Mouse (Mus musculus): ENCODE results near the gene Ckap5. TPM values are rescaled to one million over a fixed set of nuclear protein-coding genes. Genes with fewer than 3 reads are reported as not detected.

Gene Ckap5
- polyA plus RNA-seq, 1 experiment from 2014 or later: 44.0 TPM

DNA sequence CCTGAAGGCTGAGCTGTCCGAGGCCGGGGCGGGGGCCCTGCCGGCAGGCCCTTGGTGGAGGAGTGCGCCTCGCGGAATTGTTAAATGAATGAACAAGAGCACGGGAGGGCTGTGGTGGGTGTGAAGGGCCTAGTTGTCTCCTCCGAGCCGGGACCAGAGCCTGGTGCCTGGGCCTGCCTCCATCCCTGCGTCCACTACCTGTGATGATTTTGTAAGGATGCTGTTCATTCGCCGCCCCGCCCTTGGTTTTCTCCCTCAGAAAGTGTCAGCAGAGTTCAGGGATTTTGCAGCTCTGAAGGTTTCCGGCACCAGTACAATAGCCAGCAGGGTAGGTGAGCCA is 555 bp downstream of the Ckap5 start:
- Histone ChIP-seq H3K4me3 (replicated peaks; ENCODE audit: low read depth, low read length) (peak overlapping the region; percentile 100), H3K9ac (ENCODE audit: low read depth, low read length) (peak overlapping the region; percentile 98), H3K27ac (peak overlapping the region; percentile 86), H3K36me3 (ENCODE audit: insufficient read depth, low read length) (no peaks in the 10 kb centered on the region), H3K9me3 (replicated peaks; ENCODE audit: low read length) (no peaks in the 10 kb centered on the region), H3K4me2 (ENCODE audit: low read length) (peak overlapping the region; percentile 76), H3K27me3 (ENCODE audit: insufficient read depth, low read length) (no peaks in the 10 kb centered on the region), H3K4me1 (replicated peaks; ENCODE audit: insufficient read depth, low read length) (no peaks in the 10 kb centered on the region)
- DNase-seq (ENCODE audit: low spot score) (peak; percentile 58), ATAC-seq (replicated peaks; ENCODE audit: low FRiP score, low read depth) (no peak; the same call in none of the 2 replicates)
- WGBS: 0% methylated on average over 15 of the region's 15 CpGs
- TF ChIP-seq CTCF (IDR thresholded peaks at IDR 0.05; ENCODE audit: low read depth): no peak

DNA sequence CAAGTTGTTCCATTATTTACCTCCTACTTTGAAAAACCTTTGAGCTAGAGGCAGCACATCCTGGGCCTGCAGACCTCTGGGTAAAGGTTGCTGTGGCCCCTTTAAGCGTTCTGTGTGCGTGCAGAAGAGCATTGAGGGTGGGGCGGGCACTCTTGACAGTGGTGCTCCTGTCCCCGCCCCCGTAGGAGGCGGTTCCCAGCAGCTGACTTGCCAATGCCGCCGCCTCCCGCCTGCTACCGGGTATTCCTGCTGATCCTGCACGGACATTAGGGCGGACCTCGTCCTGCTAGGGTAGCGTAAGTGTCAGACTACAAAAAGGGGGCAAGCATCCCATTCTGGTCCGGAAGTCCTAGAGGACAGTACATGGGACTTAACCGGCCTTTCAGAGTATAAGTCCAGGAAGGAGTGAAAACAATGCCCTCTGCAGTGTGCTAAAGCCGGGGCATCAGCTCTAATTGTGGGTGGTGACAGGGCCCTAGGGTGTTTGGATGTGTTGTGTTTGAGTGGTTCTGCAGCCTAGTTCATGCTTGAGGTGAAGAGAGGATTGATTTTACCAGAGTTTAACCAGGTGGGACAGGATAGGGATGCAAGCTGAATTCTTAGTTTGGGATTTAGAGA is 11.1 kb downstream of the Ckap5 start:
- no peaks in the 10 kb centered on the region for H3K27me3 ChIP-seq (ENCODE audit: insufficient read depth, low read length)
- DNase-seq (ENCODE audit: low spot score) (peak; percentile 95), ATAC-seq (replicated peaks; ENCODE audit: low FRiP score, low read depth) (peak; percentile 96)
- no peaks in the 10 kb centered on the region for H3K9me3 ChIP-seq (replicated peaks; ENCODE audit: low read length)
- H3K9ac ChIP-seq (ENCODE audit: low read depth, low read length): peak overlapping the region; percentile 50; the same call in 1 of the 2 replicates
- no peaks in the 10 kb centered on the region for H3K36me3 ChIP-seq (ENCODE audit: insufficient read depth, low read length)
- H3K4me2 ChIP-seq (ENCODE audit: low read length): peak overlapping the region; percentile 57
- WGBS: 3% methylated on average over 17 of the region's 17 CpGs
- H3K4me3 ChIP-seq (replicated peaks; ENCODE audit: low read depth, low read length): peak overlapping the region; percentile 29
- H3K4me1 ChIP-seq (replicated peaks; ENCODE audit: insufficient read depth, low read length): no peaks in the 10 kb centered on the region
- TF ChIP-seq CTCF (IDR thresholded peaks at IDR 0.05; ENCODE audit: low read depth): peak; percentile 38
- 0 out of 2 replicates have a peak overlapping the region, but pooled peaks have one; percentile 25 for H3K27ac ChIP-seq

DNA sequence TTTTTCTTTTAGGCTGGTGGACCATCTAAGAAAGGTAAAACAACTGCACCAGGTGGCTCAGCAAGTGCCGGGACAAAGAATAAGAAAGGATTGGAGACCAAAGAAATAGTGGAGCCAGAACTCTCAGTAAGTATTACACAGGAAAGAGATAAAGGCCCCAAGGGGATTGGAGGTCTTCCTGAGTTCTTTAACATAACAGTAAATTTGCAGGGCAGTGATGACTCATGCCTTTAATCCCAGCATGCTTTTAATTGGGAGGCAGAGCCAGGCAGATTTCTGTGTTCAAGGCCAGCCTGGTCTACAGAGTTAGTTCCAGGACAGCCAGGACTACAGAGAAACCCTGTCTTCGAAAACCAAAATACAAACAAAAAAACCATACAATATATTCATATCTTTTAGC is 41.6 kb downstream of the Ckap5 start:
- Histone ChIP-seq H3K27me3 (ENCODE audit: insufficient read depth, low read length) (no peaks in the 10 kb centered on the region), H3K27ac (no peak overlapping the region), H3K4me1 (replicated peaks; ENCODE audit: insufficient read depth, low read length) (no peaks in the 10 kb centered on the region), H3K4me3 (replicated peaks; ENCODE audit: low read depth, low read length) (no peak overlapping the region), H3K9me3 (replicated peaks; ENCODE audit: low read length) (no peaks in the 10 kb centered on the region), H3K9ac (ENCODE audit: low read depth, low read length) (no peak overlapping the region), H3K4me2 (ENCODE audit: low read length) (no peak overlapping the region), H3K36me3 (ENCODE audit: insufficient read depth, low read length) (peaks cover 63% of the 10 kb centered on the region)
- no peak for DNase-seq (ENCODE audit: low spot score)
- 91% methylated on average over 2 of the region's 2 CpGs for WGBS
- ATAC-seq (replicated peaks; ENCODE audit: low FRiP score, low read depth): no peak
- TF ChIP-seq CTCF (IDR thresholded peaks at IDR 0.05; ENCODE audit: low read depth): no peak

DNA sequence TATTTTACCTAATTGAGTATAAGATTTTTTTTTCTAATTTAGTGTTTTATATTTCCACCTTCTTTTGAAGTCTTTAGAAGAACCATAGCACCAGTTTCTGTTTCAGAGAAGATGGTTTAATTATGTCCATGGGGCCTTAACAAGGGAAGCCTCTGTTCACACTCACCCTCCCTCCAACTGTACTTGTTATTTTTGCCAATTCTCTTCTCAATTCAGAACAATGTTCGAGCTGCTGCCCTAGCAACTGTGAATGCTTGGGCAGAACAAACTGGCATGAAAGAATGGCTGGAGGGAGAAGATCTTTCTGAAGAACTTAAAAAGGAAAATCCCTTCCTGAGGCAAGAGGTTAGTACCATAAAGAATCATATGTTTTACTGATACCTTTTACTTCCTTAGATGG is 54.3 kb downstream of the Ckap5 start:
- Histone ChIP-seq H3K9ac (ENCODE audit: low read depth, low read length) (no peak overlapping the region), H3K36me3 (ENCODE audit: insufficient read depth, low read length) (peaks cover 48% of the 10 kb centered on the region), H3K4me1 (replicated peaks; ENCODE audit: insufficient read depth, low read length) (no peaks in the 10 kb centered on the region), H3K27me3 (ENCODE audit: insufficient read depth, low read length) (no peaks in the 10 kb centered on the region), H3K4me2 (ENCODE audit: low read length) (no peak overlapping the region), H3K27ac (no peak overlapping the region), H3K4me3 (replicated peaks; ENCODE audit: low read depth, low read length) (no peak overlapping the region), H3K9me3 (replicated peaks; ENCODE audit: low read length) (no peaks in the 10 kb centered on the region; the same call in 1 of the 2 replicates)
- no peak for ATAC-seq (replicated peaks; ENCODE audit: low FRiP score, low read depth)
- whole genome bisulfite sequencing: 89% methylated on average over 1 of the region's 1 CpGs
- no peak for DNase-seq (ENCODE audit: low spot score)
- no peak for TF ChIP-seq CTCF (IDR thresholded peaks at IDR 0.05; ENCODE audit: low read depth)

DNA sequence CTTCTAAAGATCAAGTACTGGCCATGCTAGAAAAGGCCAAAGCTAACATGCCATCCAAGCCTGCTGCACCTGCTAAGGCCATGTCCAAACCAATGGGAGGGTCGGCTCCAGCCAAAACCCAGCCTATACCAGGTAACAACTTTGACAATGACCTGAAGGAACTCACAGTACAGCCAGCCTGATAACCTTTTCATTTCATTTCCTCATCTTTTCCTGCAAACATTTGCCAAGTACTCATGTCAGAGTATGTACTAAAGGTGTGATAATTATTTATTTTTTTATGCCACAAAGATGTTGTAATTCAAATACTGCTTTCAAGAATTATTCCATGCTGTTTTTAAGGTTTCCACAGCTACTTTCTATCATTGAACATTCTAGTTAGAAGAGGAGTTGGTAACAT is 59.7 kb downstream of the Ckap5 start:
- Histone ChIP-seq H3K9ac (ENCODE audit: low read depth, low read length) (no peak overlapping the region), H3K9me3 (replicated peaks; ENCODE audit: low read length) (no peaks in the 10 kb centered on the region), H3K27me3 (ENCODE audit: insufficient read depth, low read length) (no peaks in the 10 kb centered on the region), H3K4me2 (ENCODE audit: low read length) (no peak overlapping the region), H3K4me1 (replicated peaks; ENCODE audit: insufficient read depth, low read length) (no peaks in the 10 kb centered on the region), H3K27ac (no peak overlapping the region), H3K36me3 (ENCODE audit: insufficient read depth, low read length) (peaks cover 45% of the 10 kb centered on the region), H3K4me3 (replicated peaks; ENCODE audit: low read depth, low read length) (no peak overlapping the region)
- no peak for DNase-seq (ENCODE audit: low spot score)
- no peak for ATAC-seq (replicated peaks; ENCODE audit: low FRiP score, low read depth)
- no peak for TF ChIP-seq CTCF (IDR thresholded peaks at IDR 0.05; ENCODE audit: low read depth)
- 100% methylated on average over 1 of the region's 1 CpGs for WGBS

DNA sequence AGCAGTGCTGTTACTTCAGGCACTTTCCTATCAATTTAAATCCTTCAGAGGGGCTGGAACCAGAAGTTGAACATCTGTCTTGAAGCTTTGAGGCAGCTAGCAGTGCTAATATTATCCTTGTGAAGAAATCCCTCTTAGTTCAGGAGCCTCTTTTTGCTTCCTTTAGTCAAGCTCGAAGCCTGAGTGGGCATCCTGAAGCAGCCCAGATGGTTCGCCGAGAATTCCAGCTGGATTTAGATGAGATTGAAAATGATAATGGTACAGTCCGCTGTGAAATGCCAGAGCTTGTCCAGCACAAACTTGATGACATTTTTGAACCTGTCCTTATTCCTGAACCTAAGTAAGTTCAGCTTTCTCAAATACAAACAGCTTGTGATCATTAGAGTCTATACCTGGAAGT is 73.9 kb downstream of the Ckap5 start:
- ATAC-seq (replicated peaks; ENCODE audit: low FRiP score, low read depth): no peak
- Histone ChIP-seq H3K9ac (ENCODE audit: low read depth, low read length) (no peak overlapping the region), H3K4me3 (replicated peaks; ENCODE audit: low read depth, low read length) (no peak overlapping the region), H3K4me1 (replicated peaks; ENCODE audit: insufficient read depth, low read length) (no peaks in the 10 kb centered on the region), H3K27ac (no peak overlapping the region), H3K36me3 (ENCODE audit: insufficient read depth, low read length) (peaks cover 63% of the 10 kb centered on the region), H3K9me3 (replicated peaks; ENCODE audit: low read length) (no peaks in the 10 kb centered on the region), H3K27me3 (ENCODE audit: insufficient read depth, low read length) (no peaks in the 10 kb centered on the region), H3K4me2 (ENCODE audit: low read length) (no peak overlapping the region)
- WGBS: 96% methylated on average over 4 of the region's 4 CpGs
- DNase-seq (ENCODE audit: low spot score): no peak
- TF ChIP-seq CTCF (IDR thresholded peaks at IDR 0.05; ENCODE audit: low read depth): no peak

DNA sequence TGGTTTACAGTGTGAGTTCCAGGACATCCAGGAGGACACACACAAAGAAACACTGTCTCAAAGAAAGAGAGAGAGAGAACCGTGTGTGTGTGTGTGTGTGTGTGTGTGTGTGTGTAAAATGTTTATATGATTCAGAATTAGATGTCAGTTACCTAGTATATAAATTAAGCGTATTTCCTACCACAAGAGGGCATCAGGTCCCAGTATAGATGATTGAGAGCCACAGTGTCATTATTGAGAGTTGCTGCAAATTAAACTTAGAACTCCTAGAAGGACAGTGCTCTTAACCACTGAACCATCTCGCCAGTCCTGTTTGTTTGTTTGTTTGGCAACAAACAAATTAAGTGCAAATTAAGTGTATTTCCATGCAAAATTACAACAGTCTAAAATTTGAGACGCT is 75.8 kb downstream of the Ckap5 start:
- Histone ChIP-seq H3K4me1 (replicated peaks; ENCODE audit: insufficient read depth, low read length) (no peaks in the 10 kb centered on the region), H3K9ac (ENCODE audit: low read depth, low read length) (no peak overlapping the region), H3K27me3 (ENCODE audit: insufficient read depth, low read length) (no peaks in the 10 kb centered on the region), H3K27ac (no peak overlapping the region), H3K9me3 (replicated peaks; ENCODE audit: low read length) (no peaks in the 10 kb centered on the region), H3K4me3 (replicated peaks; ENCODE audit: low read depth, low read length) (no peak overlapping the region), H3K4me2 (ENCODE audit: low read length) (no peak overlapping the region), H3K36me3 (ENCODE audit: insufficient read depth, low read length) (peaks cover 58% of the 10 kb centered on the region)
- 87% methylated on average over 4 of the region's 4 CpGs for WGBS
- TF ChIP-seq CTCF (IDR thresholded peaks at IDR 0.05; ENCODE audit: low read depth): peak; percentile 48
- DNase-seq (ENCODE audit: low spot score) (peak; percentile 14), ATAC-seq (replicated peaks; ENCODE audit: low FRiP score, low read depth) (no peak)

Data from kidney, postnatal 0 days (tissue).